Mouse (Mus musculus) liver, adult 2 months (tissue): ENCODE data around the gene Pld1. TPM values are rescaled to one million over a fixed set of nuclear protein-coding genes. Genes with fewer than 3 reads are reported as not detected.

ENCODE experiments used
- DNase-seq: peaks from one replicate; pipeline ENCODE4 v3.0.0-alpha.2; 2011; ENCODE audit warnings: low read depth, low spot score; ENCODE audit errors: extremely low read depth
- H3K27ac ChIP-seq: fragments of 200-500 bp; replicated peaks from 2 replicates; pipeline ENCODE4 v1.5.1; 2012; ENCODE audit warnings: low read depth, mild to moderate bottlenecking, control low read depth, inconsistent platforms, low read length; ENCODE audit not compliant: insufficient read depth
- H3K27me3 ChIP-seq: fragments of 200-500 bp; 2 replicates; pipeline ENCODE4 v1.6.1; 2012; ENCODE audit warnings: mild to moderate bottlenecking, moderate library complexity, low read length, inconsistent platforms; ENCODE audit not compliant: control insufficient read depth, insufficient read depth
- H3K36me3 ChIP-seq: fragments of 200-500 bp; 2 replicates; pipeline ENCODE4 v1.6.1; 2012; ENCODE audit warnings: low read length, inconsistent platforms; ENCODE audit not compliant: control insufficient read depth, insufficient read depth
- H3K4me1 ChIP-seq: fragments of 200-500 bp; 2 replicates; pipeline ENCODE4 v1.6.1; 2011; ENCODE audit warnings: low read length; ENCODE audit not compliant: control insufficient read depth, insufficient read depth
- H3K4me3 ChIP-seq: fragments of 200-500 bp; 2 replicates; pipeline ENCODE4 v1.5.1; 2011; ENCODE audit warnings: low read depth, mild to moderate bottlenecking, control low read depth, low read length, moderate library complexity; ENCODE audit not compliant: insufficient read depth
- H3K79me2 ChIP-seq: fragments of 200-500 bp; 2 replicates; pipeline ENCODE4 v1.6.1; 2012; ENCODE audit warnings: inconsistent platforms, mild to moderate bottlenecking, low read length, moderate library complexity; ENCODE audit not compliant: control insufficient read depth, insufficient read depth
- H3K9ac ChIP-seq: fragments of 200-500 bp; 2 replicates; pipeline ENCODE4 v1.6.1; 2012; ENCODE audit warnings: low read depth, mild to moderate bottlenecking, control low read depth, inconsistent platforms, low read length
- CTCF ChIP-seq: fragments of 200-500 bp; IDR thresholded peaks from 2 replicates; pipeline ENCODE4 v1.5.1; 2011; ENCODE audit warnings: low read depth, low read length, control low read depth
- POLR2A ChIP-seq: fragments of 200-500 bp; IDR thresholded peaks from 2 replicates; pipeline ENCODE4 v1.6.1; 2011; ENCODE audit warnings: low read length, control low read depth; ENCODE audit not compliant: insufficient read depth; ENCODE audit errors: extremely low read depth
- WGBS: fragments of 180-500 bp; shearing (Covaris S2); methylation state at CpG from one replicate; pipeline ENCODE4 v1.1.7; 2018; 5-methylcytosine and 5-hydroxymethylcytosine counted together
- polyA plus RNA-seq: library from polyadenylated mRNA; depleted of rRNA; stranded (reverse); fragments of >200 nt; gene quantifications from 2 replicates; pipeline ENCODE4 v1.2.3, GENCODE M21; 2012
- total RNA-seq: library from RNA; depleted of rRNA; stranded (reverse); fragments of >200 nt; gene quantifications from 2 replicates; pipeline ENCODE4 v1.2.3, GENCODE M21; 2014

Pld1 gene
- total and polyA plus RNA-seq, 2 experiments, result 1.9 to 8.4 TPM

DNA sequence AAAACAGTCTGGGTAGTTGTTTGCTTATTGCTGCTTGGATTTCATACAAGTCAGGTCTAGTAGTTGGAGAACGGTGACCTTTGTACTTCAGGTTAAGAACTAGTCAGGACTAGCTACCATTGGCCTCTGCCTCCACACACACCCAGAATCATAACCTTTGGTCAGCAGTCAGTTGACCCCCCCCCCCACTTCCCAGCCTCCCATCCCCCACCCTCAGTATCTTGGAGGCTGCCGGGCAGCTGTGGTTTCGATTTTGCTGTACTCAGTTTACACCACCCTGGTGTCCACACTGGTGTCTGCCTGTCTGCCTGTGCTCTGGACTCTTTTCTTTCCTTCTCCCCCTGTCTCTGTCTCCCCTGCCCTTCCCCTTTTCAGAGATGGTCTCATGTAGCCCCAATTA is 88.4 kb downstream of the Pld1 start:
- peak; percentile 99 for DNase-seq
- TF ChIP-seq CTCF (0 out of 2 replicates have a peak, but pooled peaks have one; percentile 11), POLR2A (no peak)
- peaks cover 6% of the 10 kb centered on the region; the same call in 1 of the 2 replicates for H3K79me2 ChIP-seq
- H3K27ac ChIP-seq, result peak overlapping the region; percentile 59
- H3K4me1 ChIP-seq, result peaks cover 22% of the 10 kb centered on the region
- WGBS, result 7% methylated on average over 3 of the region's 3 CpGs
- peaks cover 6% of the 10 kb centered on the region; the same call in 1 of the 2 replicates for H3K36me3 ChIP-seq
- no peaks in the 10 kb centered on the region for H3K27me3 ChIP-seq
- peak overlapping the region; percentile 40; the same call in 1 of the 2 replicates for H3K9ac ChIP-seq
- H3K4me3 ChIP-seq, result no peak overlapping the region

DNA sequence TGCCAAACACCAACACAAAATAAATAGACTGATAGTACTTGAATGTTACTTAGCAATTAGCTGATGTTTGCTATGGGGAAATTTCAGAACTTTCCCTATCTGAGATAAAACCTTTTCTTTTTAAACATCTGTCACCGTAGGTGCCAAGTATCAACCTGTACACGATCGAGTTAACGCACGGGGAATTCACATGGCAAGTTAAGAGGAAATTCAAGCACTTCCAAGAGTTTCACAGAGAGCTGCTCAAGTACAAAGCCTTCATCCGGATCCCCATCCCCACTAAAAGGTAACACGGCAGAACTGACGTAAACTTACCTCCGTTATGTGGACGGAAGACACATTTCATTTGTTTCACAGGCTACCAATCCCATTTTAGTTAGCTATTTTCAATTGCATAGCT is 90.0 kb downstream of the Pld1 start:
- DNase-seq, result no peak
- Histone ChIP-seq H3K4me3 (no peak overlapping the region), H3K27me3 (no peaks in the 10 kb centered on the region), H3K79me2 (0 out of 2 replicates have a peak, but pooled peaks cover 3% of the 10 kb centered on the region), H3K36me3 (peaks cover 6% of the 10 kb centered on the region; the same call in 1 of the 2 replicates), H3K27ac (no peak overlapping the region), H3K4me1 (peaks cover 22% of the 10 kb centered on the region), H3K9ac (no peak overlapping the region)
- WGBS, result 91% methylated on average over 10 of the region's 10 CpGs
- TF ChIP-seq CTCF (no peak), POLR2A (no peak)

DNA sequence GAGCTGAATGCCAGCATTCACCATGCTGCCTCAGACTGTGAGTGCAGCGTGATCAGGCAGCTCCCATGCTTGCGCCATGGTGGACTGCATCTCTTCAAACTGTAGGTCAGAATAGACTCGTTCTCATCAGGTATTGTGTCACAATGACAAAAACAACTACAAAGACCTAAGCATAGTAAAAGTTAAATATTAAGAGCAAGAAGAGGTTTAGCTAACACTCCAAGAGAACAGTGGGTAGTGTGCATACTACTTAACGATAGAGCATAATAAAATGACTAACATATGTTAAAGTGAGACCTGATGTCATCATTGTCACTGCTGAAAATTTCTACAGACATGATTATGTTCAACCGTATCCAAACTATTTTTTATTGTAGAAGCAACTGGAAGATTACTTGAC is 92.4 kb downstream of the Pld1 start:
- DNase-seq, result no peak
- Histone ChIP-seq H3K79me2 (no peaks in the 10 kb centered on the region), H3K9ac (no peak overlapping the region), H3K27ac (no peak overlapping the region), H3K4me1 (peaks cover 22% of the 10 kb centered on the region), H3K27me3 (no peaks in the 10 kb centered on the region), H3K4me3 (no peak overlapping the region), H3K36me3 (peaks cover 6% of the 10 kb centered on the region; the same call in 1 of the 2 replicates)
- WGBS, result 84% methylated on average over 5 of the region's 5 CpGs
- TF ChIP-seq POLR2A (no peak), CTCF (no peak)

DNA sequence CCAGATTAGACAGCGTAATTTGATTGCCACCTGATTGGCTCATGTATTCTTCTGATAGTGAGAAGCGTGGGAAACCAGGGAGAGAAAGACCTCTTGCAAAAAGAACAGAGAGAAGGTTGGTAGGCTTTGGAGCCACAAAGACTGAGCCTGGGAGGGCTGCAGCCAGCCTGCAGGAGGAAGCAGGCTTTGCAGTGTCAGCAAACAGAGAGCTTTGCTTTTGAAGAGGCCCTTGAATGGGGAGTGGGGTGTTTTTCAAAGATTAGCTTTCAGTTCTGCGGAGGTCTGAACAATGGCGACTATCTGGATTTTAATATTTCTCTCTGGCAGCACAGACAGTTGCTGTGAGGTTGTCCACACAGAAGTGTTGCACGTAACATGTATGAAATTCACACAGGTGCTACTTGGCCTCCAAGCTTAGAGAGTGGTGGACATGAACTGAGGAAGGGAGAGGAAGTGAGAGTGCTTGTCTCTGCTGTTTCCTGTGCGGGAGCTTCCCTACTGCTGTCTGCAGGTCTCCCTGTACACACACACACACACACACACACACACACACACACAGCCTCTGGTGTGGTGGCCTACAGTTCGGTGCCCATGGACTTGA is 93.2 kb downstream of the Pld1 start:
- DNase-seq, result no peak
- no peak overlapping the region for H3K4me3 ChIP-seq
- H3K27me3 ChIP-seq, result no peaks in the 10 kb centered on the region
- no peaks in the 10 kb centered on the region for H3K79me2 ChIP-seq
- peaks cover 6% of the 10 kb centered on the region; the same call in 1 of the 2 replicates for H3K36me3 ChIP-seq
- no peak overlapping the region for H3K27ac ChIP-seq
- WGBS, result 76% methylated on average over 7 of the region's 7 CpGs
- H3K9ac ChIP-seq, result no peak overlapping the region
- peaks cover 15% of the 10 kb centered on the region for H3K4me1 ChIP-seq
- no peak for TF ChIP-seq CTCF
- no peak for TF ChIP-seq POLR2A

DNA sequence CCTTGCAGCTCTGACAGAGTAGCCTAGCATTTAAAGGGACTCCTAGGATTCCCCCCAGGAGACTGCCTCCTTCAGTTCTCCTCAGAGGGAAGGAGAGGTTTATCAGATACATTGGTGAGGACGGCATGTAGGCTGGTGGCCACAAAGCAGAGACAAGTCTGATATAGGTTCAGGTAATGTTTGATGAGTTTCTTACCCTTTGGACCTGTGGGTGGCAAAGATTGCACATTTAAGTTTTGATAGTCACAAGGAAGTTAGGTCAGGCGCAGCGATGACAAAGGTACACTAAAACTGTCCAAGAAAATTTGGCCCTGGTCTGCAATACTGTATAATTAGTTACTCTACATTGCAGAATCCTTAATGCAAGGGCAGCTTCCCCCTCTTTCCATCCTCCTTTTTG is 95.4 kb downstream of the Pld1 start:
- no peak overlapping the region for H3K4me3 ChIP-seq
- 35% methylated on average over 3 of the region's 3 CpGs for WGBS
- DNase-seq, result peak; percentile 41
- no peak overlapping the region for H3K27ac ChIP-seq
- H3K27me3 ChIP-seq, result no peaks in the 10 kb centered on the region
- TF ChIP-seq CTCF, result no peak
- TF ChIP-seq POLR2A, result no peak
- H3K36me3 ChIP-seq, result 0 out of 2 replicates have a peak, but pooled peaks cover 2% of the 10 kb centered on the region
- H3K4me1 ChIP-seq, result peaks cover 9% of the 10 kb centered on the region
- H3K9ac ChIP-seq, result no peak overlapping the region
- no peaks in the 10 kb centered on the region for H3K79me2 ChIP-seq

DNA sequence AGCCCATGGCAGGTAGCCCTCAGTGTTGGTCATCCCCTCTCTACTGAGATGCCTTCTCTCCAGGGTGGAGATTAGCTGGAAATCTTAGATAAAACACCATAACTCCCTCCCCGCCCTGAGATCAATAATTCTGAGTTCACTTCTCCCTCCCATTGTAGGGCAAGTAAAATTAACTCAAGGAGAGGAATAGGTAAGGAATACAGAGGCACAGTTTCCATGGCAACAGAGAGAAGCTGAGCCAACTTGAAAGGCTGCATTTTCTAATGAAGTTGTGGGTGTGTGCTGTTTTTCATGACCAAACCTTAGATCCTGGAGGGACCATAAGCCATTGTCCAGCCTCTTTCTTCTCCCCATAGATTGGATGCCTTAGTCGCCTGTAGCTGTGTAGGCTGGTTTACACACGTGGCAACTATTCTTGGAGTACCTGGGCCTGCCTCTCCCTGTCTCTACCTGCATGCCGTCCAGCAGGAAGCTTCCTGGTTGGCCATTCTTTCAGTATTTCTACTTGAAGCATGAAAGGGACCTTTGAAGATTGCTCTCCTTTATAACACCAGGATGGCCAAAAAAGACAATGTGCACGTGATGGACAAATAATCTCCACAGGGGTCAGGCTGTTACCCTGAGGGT is 96.3 kb downstream of the Pld1 start:
- TF ChIP-seq POLR2A, result no peak
- no peak for TF ChIP-seq CTCF
- H3K36me3 ChIP-seq, result 0 out of 2 replicates have a peak, but pooled peaks cover 2% of the 10 kb centered on the region
- no peaks in the 10 kb centered on the region for H3K27me3 ChIP-seq
- H3K9ac ChIP-seq, result no peak overlapping the region
- H3K27ac ChIP-seq, result no peak overlapping the region
- H3K4me3 ChIP-seq, result no peak overlapping the region
- no peak for DNase-seq
- WGBS, result 68% methylated on average over 5 of the region's 5 CpGs
- peaks cover 9% of the 10 kb centered on the region for H3K4me1 ChIP-seq
- no peaks in the 10 kb centered on the region for H3K79me2 ChIP-seq
